Mouse (Mus musculus) hematopoietic multipotent progenitor cell, adult 10-12 weeks (in vitro differentiated cells): ENCODE results near the gene Fpr-rs3. TPM values are rescaled to one million over a fixed set of nuclear protein-coding genes. Genes with fewer than 3 reads are reported as not detected.

Experiments
- polyA plus RNA-seq: library from polyadenylated mRNA; stranded (reverse); fragments of >175 nt; gene quantifications from 2 replicates; pipeline ENCODE4 v1.2.3, GENCODE M21; 2012; ENCODE audit warnings: low replicate concordance

The Fpr-rs3 gene
- not detected in 2 replicates for polyA plus RNA-seq

DNA sequence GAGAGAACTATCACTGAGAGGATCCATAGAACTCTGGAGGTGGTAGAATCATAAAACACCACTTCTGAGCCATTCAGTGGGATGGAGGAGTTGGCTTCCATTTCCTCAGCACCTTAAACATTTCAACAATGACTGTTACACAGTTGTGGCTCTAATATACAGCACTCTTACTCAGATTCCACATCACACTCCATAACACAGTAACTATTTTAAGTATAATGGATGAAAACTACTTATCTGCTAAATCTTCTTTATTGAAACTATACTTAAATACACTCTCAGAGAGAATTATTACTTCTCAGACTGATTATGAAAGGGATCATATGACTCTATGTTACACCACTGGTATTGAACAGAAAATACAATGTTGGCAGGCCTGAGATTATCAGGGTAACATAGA lies at the start of gene Fpr-rs3:
Gene Fpr-rs3, minus strand, starts transcription at position 101 of the 400 bp plus-strand sequence.

DNA sequence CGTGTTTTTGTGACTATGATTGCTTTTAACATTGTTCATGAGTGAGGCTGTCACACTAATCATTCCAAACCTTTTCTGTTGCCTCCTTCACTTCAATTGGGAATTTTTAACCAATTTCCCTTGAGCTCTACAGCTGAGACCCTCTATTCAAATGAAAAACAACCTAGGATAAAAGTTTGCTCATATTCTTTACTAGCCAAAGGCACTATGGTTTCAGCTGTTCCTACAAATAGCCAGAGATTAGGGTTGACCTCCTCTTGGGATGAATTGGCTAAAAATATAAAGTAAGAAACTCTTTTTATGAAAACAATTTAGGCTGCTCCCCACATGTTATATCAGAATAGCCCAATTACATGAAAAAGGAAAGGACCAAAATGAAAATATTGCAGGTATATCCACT lies 28.4 kb downstream of the Fpr-rs3 start, which contains the start of gene Vmn2r110:
Gene Vmn2r110, minus strand, starts transcription at position 101 of the 400 bp plus-strand sequence.

Other genes starting within 250 kb of the Fpr-rs3 start
- gene Vmn1r224, start 210.7 kb downstream of the Fpr-rs3 start, polyA plus RNA-seq: not detected in 2 replicates
- not detected in 2 replicates for gene Vmn2r108, start 143.5 kb downstream of the Fpr-rs3 start, polyA plus RNA-seq
- gene Vmn1r225, start 126.7 kb downstream of the Fpr-rs3 start, polyA plus RNA-seq: not detected in 2 replicates
- not detected in 2 replicates for gene Vmn2r109, start 60.1 kb downstream of the Fpr-rs3 start, polyA plus RNA-seq
- gene Vmn2r110, start 28.5 kb downstream of the Fpr-rs3 start, polyA plus RNA-seq: 0.01 TPM in 1 of 2 replicates, not detected in the other
- not detected in 2 replicates for gene Vmn1r226, start 58.0 kb upstream of the Fpr-rs3 start, polyA plus RNA-seq
- not detected in 2 replicates for gene Vmn1r227, start 105.0 kb upstream of the Fpr-rs3 start, polyA plus RNA-seq
- not detected in 2 replicates for gene Vmn1r228, start 161.3 kb upstream of the Fpr-rs3 start, polyA plus RNA-seq
- gene Vmn1r229, start 186.7 kb upstream of the Fpr-rs3 start, polyA plus RNA-seq: not detected in 2 replicates
- gene Vmn1r230, start 215.6 kb upstream of the Fpr-rs3 start, polyA plus RNA-seq: not detected in 2 replicates